Mouse (Mus musculus) 3134 (cell line): Measurements from ENCODE around the gene Smagp.
A peak's percentile ranks its signal among the peaks of the same experiment; 100 is the strongest.
"Not testable (repeated sequence)": the region's sequence is repeated elsewhere in the genome, so short reads cannot be mapped to it uniquely, and the experiment has no call there.

Experiments used
- DNase-seq: peaks from one replicate; pipeline ENCODE4 v3.0.0-alpha.2; 2011; ENCODE audit warnings: low spot score; ENCODE audit not compliant: insufficient read length; ENCODE audit errors: extremely low read depth

Gene Smagp

DNA sequence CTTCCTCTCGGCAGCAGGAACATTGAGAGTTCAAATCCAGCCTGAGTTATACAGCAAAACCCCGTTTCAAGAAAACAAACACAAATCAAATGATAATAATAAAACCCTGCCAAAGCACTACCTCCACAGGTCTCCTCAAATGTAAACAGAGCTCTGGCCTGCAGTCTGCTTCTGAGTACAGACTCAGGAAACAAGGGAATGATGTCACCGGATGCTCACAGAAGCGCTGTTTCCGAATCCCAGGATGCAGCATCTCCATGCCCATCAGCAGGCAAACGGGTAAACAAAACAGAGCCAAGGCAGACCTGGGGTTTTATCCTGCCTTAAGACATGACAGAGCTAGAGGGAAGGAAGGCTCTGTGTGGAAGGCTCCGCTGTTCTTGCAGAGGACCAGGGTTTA, 7.9 kb downstream of the Smagp start:
- no peak for DNase-seq

- DNase-seq = peak; percentile 33
Measured at GRCm38 (mm10) chr15:100627774-100628370, 8.9 kb downstream of the Smagp start.

DNA sequence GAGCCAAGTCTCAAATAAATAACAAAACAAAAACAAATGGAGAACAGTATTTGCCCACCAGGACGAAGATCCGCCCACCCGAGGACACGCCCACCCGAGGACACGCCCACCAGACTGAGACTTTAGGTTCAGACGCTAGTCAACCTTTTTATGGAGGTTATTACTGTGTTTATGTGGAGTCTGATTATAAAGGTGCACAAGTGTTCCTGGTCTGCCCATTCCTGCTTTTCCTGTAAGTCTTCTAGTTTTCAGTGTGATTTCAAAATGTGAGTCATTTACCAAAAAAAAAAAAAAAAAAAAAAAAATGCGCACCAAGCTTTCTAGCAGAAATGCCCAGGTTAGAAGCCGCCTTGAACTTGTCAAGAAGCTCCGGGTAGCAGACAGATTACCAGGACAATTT, 9.5 kb downstream of the Smagp start:
- peak; percentile 55 for DNase-seq

GRCm38 (mm10) chr15:100624435-100624834, 12.3 kb downstream of the Smagp start:
- DNase-seq = no peak

DNA sequence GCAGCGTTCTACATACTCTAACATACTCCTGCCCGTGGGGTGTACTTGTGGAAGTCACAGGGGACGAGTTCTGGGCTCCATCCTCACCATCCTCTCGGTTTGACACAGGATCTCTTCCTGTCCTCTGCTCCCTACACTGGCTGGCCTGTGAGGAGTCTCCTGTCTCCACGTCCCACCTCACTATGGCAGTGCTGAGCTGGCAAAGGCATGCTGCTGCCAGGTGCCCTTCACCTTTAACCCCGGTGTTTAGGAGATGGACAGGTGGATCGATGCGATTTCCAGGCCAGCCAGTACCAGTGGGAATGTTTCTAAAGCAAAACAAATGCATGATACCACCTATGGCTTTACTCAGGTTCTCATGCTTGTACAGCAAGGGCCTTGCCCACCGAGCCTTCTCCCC, 13.0 kb downstream of the Smagp start:
- no peak for DNase-seq

- DNase-seq = no peak
Measured at GRCm38 (mm10) chr15:100622164-100622563, 14.6 kb downstream of the Smagp start.

- not testable (repeated sequence) for DNase-seq
Measured at GRCm38 (mm10) chr15:100621671-100622070, 15.1 kb downstream of the Smagp start.

- no peak for DNase-seq
Measured at GRCm38 (mm10) chr15:100619200-100619599, 17.5 kb downstream of the Smagp start.

- DNase-seq = no peak
Measured at GRCm38 (mm10) chr15:100616221-100616620, 20.5 kb downstream of the Smagp start.

DNA sequence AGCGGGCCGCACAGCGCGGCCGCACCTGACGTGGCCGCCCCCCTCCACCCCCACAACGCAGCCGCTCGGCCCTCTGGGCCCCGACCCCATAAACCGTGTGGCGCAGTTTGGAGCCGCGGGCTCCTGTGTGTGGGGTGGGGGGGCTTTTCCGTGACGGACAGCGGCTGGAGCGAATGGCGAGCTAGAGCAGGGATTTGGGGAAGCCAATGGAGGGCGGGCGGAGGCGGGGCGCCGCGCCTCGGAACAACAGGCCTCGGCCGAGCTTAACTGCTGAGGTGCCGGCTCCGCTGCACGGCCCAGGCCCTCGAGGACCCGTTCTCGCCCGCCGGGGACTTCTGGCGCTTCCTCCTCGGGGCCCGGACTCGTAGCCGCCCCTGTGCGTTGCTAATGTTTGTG, 20.9 kb downstream of the Smagp start:
- DNase-seq = peak; percentile 89

GRCm38 (mm10) chr15:100614996-100615824, 21.5 kb downstream of the Smagp start, which contains the start of gene Dazap2:
TSS of gene Dazap2 (plus strand) at chr15:100615349.
- DNase-seq = peak; percentile 98

- DNase-seq = no peak
Measured at GRCm38 (mm10) chr15:100614218-100614995, 22.3 kb downstream of the Smagp start.

GRCm38 (mm10) chr15:100613584-100613983, 23.2 kb downstream of the Smagp start:
- peak; percentile 78 for DNase-seq

DNA sequence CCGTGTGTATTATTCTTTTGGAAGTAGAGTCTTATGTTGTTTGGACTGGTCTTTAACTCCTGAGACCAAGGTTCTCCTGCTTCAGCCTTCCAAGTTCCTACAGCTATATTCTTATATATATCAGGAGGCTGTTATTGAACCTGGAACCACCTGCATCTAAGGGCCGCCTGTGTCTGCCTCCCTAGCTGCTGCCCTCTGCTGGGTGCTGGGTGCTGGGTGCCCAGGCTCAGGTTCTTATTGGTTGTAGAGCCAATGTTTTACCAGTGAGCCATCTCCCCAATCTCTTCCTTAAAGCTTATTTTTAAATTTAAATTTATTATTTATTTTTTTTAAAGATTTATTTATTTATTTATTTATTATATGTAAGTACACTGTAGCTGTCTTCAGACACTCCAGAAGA, 24.3 kb downstream of the Smagp start:
- peak; percentile 47 for DNase-seq

DNA sequence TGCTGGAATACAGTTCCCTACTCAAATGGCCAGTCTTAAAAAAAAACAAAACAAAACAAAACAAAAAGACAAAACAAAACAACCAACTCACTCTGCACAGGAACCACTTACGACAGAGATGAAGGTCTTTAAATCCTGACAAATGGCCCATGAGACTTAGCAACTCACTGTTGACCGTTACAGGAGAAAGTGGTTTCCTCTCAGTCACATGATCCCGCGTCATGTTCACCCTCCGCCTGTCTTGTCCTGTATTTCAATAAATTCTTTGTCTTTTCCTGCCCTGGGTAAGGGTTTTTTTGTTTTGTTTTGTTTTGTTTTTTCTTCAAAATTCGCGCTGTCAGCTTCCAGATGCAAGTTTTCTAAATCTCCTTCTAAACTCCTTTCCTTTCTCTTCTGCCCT, 24.8 kb downstream of the Smagp start:
- DNase-seq = no peak

DNA sequence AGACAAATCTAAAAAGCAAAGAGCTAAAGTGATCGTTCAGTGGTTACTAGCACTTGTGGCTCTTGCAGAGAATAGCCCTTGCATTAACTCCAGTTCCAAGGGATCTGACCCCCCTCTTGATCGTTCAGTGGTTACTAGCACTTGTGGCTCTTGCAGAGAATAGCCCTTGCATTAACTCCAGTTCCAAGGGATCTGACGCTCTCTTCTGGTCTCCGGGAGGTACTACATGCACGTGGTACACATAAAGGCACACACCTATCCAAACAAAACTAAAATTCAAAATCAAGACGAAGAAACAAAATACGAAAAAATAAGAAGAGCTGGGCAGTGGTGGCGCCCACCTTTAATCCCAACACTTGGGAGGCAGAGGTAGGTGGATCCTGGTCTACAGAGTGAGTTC, 30.1 kb downstream of the Smagp start:
- not testable (repeated sequence) for DNase-seq

- no peak for DNase-seq
Measured at GRCm38 (mm10) chr15:100601669-100602068, 35.1 kb downstream of the Smagp start.

GRCm38 (mm10) chr15:100600696-100601272, 36.0 kb downstream of the Smagp start:
- no peak for DNase-seq

GRCm38 (mm10) chr15:100600047-100600695, 36.6 kb downstream of the Smagp start:
- DNase-seq = peak; percentile 70

GRCm38 (mm10) chr15:100599276-100600046, 37.3 kb downstream of the Smagp start, which contains the start of gene Pou6f1:
TSS of gene Pou6f1 (minus strand) at chr15:100599984.
- no peak for DNase-seq
